Mouse (Mus musculus): ENCODE measurements around the gene Ssty2.
"Not testable (repeated sequence)": the region's sequence is repeated elsewhere in the genome, so short reads cannot be mapped to it uniquely, and the experiment has no call there.

Ssty2 gene

GRCm38 (mm10) chrY:67047972-67048371 lies at the start of gene Ssty2:
Ssty2 (minus strand) TSS chrY:67048072.
- not testable (repeated sequence) for DNase-seq (ENCODE audit: extremely low spot score)

Data from embryo, embryonic 9.5 days (tissue).